Mouse (Mus musculus) lung, postnatal 4 days (tissue): Measurements from ENCODE around the gene Col24a1.

Experiments used
- DNase-seq, 2 experiments: peaks; one replicate each; pipeline ENCODE4 v3.0.0; 2021

Gene Col24a1

DNA sequence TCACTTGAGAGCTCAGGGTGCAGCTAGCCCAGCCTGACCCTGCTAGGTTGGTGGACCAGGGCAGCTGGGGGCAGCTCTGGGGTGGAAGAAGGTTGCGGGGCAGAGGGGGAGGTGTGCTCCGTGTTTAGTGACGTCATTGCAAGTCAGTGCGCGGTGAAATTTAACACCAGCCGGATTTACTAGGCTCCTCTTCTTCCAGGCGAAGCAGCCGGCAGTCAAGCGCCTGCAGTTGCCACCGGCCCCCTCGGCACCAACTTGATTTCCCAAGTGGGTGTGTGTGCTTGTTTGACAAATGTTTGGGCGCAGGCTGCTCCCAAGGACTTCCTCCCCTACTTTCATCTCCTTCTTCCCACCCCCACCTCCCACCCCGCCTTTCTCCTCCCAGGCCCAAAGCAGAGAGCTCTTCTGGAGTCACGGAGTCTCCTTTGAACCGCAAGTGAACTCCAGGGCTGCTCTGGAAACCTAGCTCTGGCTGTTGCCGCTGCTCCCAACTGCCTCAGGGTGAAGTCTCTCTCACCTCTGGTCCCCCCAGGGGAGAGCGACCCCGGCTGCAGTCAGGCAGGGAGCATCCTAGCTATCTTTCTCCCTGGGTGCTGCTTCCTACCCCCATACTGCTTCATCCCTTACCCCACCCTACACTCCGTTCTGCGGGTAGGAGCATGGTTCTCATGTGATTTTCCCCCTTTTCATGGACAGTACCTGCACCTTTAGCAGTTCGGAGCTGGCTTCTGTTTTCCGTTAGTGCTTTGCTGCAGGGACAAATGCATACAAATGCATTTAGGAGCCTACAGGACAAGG, at the start of gene Col24a1:
TSS of gene Col24a1 (plus strand) at position 136 of the 798 bp plus-strand sequence.
- DNase-seq = peak; percentile 29 to 66

DNA sequence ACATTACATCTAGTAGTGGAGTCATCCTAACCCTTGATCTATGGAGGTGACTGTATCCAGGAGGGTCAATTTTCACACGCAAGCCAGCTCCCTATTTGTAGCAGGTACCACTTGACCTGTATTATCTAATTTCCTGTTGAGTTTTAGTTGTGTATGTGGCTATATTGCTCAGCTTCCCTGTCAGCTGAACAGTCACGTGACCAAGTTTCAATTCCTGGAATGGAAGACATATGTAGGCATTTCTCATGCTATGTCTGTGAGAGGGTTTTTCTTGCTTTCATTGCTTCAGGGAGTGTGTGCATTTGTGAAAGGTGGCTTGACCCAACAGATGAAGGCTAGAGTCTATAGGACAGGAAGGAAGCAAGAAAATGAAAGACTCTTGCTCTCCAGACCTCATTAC, 44.2 kb upstream of the Col24a1 start:
- no peak for DNase-seq

DNA sequence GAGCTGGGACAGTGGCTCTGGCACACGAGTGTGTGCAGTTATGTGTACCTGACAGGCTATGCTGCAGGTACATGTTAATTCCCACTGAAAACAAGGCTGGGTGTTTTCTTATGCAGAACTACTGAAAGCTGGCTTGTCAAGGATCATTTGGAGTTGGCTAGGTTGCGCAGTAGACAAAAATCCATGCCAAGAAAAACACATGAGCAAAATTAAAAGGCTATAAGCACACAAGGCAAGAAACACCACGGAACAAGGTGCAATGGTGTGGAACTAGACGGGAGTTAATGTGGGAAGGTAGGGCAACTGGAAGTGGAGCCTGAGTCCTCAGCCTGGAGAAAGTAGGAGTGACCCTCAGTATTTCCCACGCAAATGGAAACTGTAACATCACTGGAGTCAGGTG, 39.2 kb upstream of the Col24a1 start:
- no peak for DNase-seq

DNA sequence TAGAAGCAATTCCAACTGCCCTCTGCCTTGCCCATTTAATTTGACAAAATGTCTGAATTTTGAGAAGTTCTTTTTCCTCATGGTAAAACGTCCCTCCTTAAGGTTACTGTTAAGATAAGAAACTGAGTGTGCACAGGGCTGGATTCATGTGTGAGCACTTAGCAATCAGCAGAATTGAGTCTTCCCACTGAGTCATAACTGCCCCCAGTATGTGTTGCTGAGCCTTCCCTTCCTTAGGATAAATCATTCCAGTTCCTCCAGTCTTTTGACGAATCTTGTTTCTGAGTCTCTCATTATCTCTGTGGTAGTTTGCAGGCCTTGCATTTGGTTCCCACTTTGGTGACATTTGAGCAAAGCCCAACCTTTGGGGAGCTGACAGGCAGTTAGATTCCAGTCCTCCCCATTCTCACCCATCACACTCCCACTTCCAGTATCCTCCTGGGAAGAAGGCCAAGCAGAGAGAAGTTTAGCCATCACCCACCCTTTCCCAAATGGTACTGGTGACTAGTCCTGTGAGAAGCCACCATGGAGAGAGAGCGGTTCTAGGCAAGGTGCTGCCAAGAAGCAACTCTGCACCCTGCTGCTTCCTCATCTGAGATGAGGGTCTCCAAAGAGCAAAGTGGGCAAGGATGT, 37.4 kb upstream of the Col24a1 start:
- no peak for DNase-seq

DNA sequence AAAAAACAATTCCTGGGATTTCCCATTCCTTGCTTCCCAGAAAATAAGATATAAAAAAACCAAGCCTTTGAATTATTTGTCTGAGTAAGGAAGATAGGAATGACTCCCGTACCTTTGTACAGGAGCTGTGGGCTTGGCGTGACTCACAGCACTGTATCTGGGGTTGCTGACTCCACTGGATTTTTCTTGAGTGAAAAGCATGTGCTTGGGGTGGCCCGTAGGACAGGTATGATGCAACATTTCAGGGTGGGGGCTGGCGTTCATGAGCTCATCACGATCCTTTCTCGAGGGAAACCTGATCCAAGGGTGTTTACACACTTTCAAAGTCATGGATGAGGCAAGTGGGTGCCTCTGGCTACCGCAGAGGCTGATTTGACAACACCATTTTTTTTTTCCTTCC, 35.6 kb upstream of the Col24a1 start:
- no peak for DNase-seq

DNA sequence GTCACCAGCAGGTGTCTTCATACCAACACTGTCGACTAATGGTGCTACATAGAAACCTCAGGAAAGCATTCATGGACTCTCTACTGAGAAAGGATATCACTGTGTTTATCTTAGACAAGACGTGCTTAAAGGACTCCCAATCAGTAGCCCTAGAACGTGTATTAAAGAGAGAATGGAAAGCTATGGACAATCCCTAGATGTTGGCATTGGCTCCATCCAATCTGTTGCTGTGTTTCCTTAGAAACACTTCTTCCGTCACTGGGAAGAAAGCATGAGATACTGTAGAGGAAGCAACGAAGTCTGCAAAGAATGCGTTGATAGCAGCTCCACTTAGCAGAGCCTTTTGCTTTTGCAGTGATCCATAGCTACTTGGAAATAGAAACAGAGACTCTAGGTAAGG, 32.6 kb upstream of the Col24a1 start:
- DNase-seq = no peak

DNA sequence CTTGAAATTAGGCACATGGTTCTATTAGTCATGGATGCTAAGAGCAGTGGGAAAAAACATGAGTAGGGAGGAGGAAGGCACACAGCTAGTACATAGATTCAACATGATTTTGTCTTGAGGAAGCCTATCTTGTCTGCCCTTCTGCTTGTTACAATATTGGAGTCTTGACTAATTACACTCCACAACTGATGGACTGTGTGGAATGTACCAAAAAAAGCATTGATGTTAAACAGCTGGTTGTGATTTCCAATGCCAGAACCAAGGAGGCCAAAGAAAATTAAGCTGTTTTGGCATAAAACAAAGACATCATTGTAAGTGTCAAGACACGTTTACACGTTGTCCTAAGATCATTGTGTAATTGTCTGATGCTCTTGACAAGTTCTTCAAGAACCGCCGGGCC, 29.1 kb upstream of the Col24a1 start:
- DNase-seq = no peak

DNA sequence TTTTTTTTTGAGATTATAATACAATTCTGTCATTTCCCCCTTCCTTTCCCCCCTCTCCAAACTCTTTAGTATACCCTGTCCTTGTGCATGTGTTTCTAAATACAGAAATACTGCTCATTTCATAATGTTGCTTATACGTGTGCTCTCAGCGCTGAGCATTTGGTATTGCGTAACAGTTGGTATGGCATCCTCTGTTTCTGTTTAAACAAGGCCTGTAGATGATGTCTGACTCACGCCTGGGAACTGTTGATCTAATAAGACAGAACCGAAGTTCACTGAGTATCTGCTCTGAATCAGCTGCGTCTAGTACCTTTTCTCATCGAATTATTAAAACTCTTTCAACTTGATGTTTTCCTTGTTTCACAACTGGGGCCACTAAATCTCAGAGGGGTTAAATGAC, 24.2 kb upstream of the Col24a1 start:
- DNase-seq = no peak

DNA sequence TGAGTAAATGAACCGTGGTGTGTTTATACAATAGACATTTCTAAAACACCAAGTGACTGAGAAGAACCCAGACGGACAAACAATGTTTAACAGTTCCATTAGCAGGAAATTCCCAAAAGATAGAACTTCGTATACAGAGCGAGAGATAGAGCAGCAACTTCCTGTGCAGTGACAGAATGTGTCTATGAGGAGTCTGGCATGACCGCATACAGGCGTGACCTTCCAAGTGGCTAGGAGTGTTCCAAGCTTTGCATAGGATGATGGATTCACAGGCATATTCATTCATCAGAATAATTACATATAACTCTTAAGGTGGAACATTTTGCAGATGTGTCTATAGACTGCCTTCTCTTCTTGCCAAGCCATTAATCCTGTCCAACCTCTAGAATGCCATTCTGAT, 18.1 kb upstream of the Col24a1 start:
- DNase-seq = no peak

DNA sequence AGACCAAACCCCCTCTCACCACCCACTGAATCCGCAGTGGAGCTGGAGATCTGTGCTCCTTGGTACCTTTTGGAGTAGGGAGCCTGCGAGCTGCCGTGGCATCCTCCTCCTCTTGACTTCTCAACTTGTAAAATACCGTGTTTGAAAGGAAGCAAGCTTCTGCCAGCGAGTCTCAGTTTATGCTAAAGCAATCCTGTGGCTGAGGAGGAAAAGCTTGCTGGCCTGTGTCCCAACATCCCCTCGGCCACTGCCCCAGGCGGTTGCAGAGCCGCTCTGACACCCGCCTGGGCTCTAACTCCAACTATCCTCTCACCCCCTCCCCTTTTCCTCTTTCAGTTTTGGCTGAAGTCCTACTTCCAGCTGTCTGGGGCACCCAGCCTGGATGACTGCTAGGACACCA, 935 bp downstream of the Col24a1 start:
- peak; percentile 57 to 85 for DNase-seq

DNA sequence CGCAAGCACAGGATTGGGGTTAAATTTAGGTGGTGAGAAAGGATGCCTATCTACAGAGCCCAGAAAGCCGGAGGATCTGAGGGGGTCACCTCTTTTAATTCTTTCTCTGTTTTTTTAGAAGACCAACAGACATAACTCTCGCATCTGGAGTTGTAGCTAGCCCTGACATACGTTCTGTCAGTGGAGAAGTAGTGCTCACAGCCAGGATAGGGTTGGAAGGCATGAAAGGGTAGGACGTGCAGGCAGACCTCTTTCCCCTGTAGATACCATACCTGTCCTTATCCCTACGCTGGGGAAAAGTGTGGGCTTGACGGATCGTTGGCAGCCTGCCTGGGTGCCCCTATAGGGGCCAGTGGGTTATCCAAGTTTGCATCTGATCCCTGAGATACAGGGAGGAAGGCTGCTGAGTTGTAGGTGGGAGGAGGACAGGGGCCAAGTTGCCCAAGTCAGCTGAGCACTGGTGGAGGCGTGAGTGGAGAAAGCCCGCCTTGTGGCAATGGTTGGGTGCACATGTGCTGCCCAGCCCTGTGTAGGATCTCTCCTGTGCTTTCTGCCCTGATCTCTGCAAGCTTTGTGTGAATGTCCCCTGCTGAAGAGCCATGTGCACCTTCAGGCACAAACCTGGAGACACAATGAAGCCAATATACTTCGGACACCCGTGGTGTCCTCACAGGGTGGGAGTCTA, 1.5 kb downstream of the Col24a1 start:
- peak in 1 of 2 experiments; percentile 31 for DNase-seq

DNA sequence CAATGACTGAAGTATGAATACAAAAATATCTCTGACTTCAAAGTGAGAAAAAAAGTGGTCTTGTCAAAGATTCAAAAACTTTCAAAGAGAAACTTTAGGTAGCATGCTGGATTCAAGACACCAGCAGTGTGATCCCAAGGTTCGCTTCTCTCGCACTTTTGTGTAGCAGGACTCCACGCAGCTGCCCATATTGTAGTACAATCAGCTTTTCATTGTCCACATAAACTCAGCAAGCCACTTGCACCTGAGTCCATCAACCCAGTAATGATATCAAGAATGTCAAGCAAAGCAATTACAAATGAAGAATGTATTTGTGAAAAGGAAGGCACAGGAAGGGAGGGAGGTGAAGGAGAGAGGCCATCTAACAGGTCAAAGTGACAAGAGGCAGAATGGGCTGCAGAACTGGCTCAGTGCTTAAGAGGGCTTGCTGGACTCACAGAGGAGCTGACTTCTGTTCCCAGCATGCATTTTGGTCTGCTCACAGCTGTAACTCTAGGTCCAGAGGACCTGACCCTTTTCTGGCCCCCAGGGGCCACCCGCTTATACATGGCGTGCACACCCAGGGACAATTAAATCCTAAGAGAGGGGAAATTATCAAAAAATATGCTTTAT, 7.8 kb downstream of the Col24a1 start:
- DNase-seq = no peak

DNA sequence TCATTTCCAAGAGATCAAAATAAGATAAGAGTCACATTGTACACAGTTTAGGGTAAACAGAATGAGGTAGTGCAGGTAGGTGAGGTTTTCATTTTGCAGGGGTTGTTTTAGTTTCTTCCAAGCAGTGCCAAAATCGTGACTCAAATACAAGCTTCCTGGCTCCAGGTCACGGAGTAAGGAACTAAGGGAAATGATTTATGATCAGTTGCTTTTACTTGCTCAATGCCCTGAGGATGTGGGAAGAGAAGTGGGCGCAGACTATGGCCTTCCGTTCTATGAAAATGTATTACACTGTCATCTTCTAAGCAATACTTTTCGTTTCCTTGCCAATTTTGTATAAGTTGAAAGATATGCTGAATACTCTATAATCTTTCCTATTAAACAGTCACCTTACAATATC, 13.0 kb downstream of the Col24a1 start:
- no peak for DNase-seq

DNA sequence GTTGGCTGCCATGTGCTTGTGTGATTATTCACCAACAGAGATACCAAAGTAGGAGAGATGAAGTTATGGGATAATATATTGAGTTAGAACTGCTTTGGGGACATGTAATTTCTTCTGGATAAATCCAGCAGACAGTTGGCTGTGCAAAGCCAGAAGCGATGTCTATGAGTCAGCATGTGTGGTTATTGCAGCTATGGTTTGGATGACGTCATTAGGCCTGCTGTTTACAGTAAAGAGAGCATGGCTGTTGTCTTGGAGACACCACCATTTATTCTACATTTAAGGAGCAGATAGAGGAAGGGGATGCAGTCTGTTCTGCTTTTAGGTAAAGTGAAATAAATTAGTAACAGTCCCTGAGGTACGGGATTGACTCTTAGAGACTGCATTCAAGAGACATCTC, 14.9 kb downstream of the Col24a1 start:
- DNase-seq = no peak

DNA sequence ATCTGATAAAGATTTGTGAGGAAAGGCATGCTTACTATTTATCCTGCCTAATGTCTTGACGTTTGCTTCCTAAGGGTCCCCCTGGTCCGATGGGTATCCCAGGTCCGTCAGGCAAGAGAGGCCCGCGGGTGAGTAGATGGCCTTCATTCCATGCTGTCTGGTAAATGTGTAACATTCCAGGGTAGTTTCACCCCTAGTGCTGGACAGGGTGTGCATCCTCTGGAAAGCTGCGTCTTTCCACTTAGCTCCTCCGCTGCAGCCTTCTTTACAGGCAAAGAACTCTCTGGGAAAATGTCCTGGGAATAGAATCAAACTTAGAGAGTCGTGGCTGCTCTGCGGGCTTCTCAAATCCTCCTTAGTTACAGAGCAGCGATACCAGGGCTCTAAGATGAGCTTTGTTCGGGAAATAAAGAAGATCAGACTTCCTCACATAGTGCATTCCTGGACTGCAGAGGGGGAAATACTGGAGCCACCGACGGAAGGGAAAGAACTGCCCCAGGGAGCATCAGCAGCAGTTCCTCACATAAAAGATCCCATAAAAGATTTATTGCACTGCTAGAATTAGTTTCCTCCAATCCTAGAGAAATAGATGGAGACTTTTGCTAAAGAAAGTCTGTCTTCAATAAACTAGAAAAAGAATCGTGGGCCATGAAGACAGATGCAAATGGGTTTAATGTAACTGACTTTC, 28.5 kb downstream of the Col24a1 start:
- no peak for DNase-seq

DNA sequence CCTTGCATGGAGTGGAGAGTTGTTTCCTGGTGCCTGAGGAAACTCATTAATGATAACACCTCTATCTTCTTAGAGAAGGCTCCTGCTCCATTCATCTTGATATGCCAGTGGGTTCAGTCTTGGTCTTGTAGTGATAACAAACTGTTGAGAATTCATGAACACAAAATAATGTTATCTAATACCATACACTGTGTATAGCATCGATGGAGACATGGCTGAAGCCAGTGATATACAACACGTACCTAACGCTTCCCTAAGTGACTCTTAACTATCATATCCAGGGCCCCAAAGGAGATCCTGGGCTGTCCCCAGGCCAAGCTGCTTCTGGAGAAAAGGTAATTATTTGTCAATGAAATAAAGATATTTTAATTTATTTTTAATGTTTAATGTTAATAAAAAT, 33.1 kb downstream of the Col24a1 start:
- no peak for DNase-seq

DNA sequence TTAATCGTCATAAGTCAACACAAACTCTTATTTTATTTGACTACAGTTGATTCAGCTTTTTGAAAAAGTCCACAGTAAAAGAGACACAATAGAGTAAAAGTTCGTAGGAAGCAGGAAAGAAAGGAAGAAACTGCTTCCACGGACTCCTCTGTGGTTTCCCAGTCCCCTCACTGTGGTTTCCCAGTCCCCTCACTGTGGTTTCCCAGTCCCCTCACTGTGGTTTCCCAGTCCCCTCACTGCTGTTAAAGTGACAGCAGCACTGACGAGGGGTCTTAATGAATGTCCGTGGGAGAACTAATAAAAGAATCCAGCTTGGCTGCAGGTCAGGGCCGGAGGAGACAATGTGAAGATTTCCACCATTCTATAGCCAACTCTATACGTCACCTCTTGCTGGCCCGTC, 39.4 kb downstream of the Col24a1 start:
- no peak for DNase-seq

DNA sequence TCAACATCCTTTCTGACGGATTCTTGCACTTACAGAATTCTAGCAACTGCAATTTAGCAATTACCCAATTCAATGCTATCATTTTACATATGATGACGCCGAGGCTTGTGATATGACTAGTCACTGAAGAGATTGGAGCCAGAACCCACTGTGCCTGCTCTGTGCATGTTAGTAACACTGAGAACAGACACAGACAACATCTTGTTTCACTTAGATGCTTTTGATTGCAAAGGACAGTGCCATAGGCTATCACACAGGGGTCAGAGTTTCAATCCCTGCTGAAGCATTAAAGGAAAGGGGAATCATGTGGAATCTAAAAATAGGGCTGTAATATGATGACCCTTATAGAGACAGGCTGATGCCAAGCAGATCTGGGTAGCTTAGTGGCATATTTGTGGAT, 41.8 kb downstream of the Col24a1 start:
- DNase-seq = no peak

DNA sequence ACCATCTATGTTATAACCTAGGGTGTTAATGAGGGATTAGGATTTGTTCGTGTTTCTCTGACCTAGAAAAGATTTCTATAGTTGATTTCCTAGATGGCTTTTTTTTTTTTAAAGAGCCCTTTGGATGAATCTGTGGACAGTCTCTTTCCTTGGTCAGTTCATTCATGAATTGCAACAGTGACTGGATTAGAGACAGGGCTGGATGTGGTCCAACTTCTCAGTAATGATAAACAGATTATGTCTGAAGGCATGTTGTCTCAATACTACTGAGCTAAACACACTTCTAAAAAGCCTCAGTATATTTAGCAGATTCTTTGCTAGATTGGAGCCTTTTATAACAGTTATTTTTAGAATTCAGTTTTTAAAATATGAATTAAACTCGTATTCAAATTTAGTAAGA, 44.9 kb downstream of the Col24a1 start:
- DNase-seq = peak in 1 of 2 experiments; percentile 27

DNA sequence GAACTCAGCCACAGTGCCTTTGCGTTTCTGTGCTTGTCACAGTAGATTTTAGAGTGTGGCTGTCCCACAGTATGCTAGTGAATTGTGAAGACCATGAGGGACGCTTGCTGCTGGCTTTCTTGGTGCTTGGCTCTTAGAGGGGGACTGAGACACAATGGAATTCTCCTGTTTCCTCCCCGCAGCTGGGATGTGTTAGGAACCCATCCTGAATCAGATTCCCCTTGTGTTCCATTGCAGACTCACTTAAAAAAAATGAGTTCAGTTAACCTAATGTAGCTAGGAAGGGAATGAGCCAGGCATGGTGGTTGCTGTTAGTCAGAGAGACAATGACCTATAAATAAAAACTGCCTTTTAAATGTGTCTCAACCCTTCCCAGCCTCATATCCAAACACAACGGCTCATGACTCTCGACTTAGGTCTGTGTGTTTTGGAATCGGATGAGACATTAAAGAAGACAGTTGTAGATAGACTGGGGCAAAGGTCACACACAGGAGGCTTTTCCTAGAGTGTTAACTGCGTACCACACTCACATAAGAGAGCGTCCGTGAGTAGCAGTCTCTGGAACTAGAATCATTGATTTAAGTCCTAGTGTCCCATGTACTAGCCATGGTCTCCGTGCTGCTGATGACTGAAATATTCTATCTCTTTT, 47.7 kb downstream of the Col24a1 start:
- no peak for DNase-seq

DNA sequence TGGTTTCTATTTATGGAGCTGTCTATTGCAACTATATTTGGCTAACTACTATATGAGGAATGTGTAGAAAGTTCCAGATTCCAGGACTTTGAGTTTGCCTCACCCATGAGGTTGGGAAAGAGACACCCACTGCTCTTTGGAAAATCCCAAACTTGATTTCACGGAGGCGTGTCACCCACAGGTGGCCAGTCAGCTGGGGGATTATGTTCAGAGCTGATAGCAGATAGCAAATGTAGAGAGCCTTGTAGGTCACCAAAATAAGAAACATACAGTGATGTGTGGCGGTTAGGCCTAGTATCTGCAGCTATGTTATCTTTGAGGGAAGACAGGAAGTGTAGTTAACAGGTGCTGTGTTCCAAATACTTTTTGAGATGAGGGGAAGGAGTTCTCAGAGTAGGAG, 56.4 kb downstream of the Col24a1 start:
- no peak for DNase-seq

DNA sequence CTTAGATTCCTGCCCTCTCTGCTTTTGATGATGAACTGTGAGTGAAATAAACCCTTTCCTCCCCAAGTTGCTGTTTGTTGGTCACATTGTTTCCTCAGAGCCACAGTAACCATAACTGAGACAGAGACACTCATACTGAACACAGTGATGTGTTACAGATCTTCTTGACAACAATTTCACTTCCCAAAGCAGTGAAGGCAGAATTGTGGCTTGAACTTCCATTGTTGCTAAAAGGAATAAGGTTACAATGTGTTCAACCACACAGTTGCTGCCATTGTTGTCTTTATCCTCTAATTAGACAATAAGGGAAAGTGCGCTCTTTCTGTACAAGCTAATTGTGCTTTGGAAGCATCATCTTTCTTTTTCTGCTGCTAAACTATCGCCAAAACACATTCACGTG, 61.7 kb downstream of the Col24a1 start:
- no peak for DNase-seq
